Comparison of ENCODE assay signal across 9 mouse cellular contexts in genomic region chr10:84631182-84631581, GRCm38 (mm10). TPM values are rescaled to one million over a fixed set of nuclear protein-coding genes. Genes with fewer than 3 reads are reported as not detected.
A peak's percentile ranks its signal among the peaks of the same experiment; 100 is the strongest.
DNase-seq lines count a peak whose midpoint lies in the region; ATAC-seq and TF ChIP-seq lines count a peak whose summit lies in the region.
"Had no signal": no experiment of that assay in that cellular context is flagged by ENCODE, and none has a peak within 500 bp of the region (broad histone marks: within the 10 kb centered on the region; RNA-seq: fewer than 3 reads in every experiment).

No protein-coding gene starts in this region.

- TF ChIP-seq CTCF in heart, adult 2 months (IDR thresholded peaks at IDR 0.05), result peak; percentile 61
- TF ChIP-seq CTCF in spleen, adult 2 months (IDR thresholded peaks at IDR 0.05; ENCODE audit: extremely low read depth, insufficient read depth, insufficient read length, insufficient replicate concordance), result peak; percentile 27; the same call in 1 of the 2 replicates

- intact Hi-C loops in heart, adult 2 months (cut with DNase I), result no loop called here

- no peak for TF ChIP-seq POLR2A in heart, adult 2 months (IDR thresholded peaks at IDR 0.05; ENCODE audit: insufficient read depth, low read depth, low read length)
- TF ChIP-seq POLR2A in spleen, adult 2 months (IDR thresholded peaks at IDR 0.05; ENCODE audit: low read depth, low read length), result no peak

- no peaks in the 10 kb centered on the region for H3K9me3 ChIP-seq in embryonic facial prominence, embryonic 11.5 days (replicated peaks; ENCODE audit: control insufficient read depth, low read length)
- H3K9me3 ChIP-seq: limb, embryonic 12.5 days had no signal

- 70% methylated on average over 5 of the region's 5 CpGs for WGBS in heart, adult 2 months
- 68% methylated on average over 5 of the region's 5 CpGs for WGBS in spleen, adult 2 months
- 58% methylated on average over 5 of the region's 5 CpGs for WGBS in embryonic facial prominence, embryonic 11.5 days

- no peaks in the 10 kb centered on the region for H3K4me1 ChIP-seq in heart, adult 2 months (ENCODE audit: control insufficient read depth, insufficient read depth, low read length)
- peaks cover 4% of the 10 kb centered on the region; the same call in 1 of the 2 replicates for H3K4me1 ChIP-seq in spleen, adult 2 months (ENCODE audit: control insufficient read depth, insufficient read depth, insufficient read length)
- no peaks in the 10 kb centered on the region for H3K4me1 ChIP-seq in embryonic facial prominence, embryonic 11.5 days (ENCODE audit: control insufficient read depth, insufficient read depth, low read length)
- H3K4me1 ChIP-seq: limb, embryonic 12.5 days had no signal

- TF ChIP-seq EP300 in heart, adult 2 months (IDR thresholded peaks at IDR 0.05; ENCODE audit: insufficient read depth, low read depth, low read length), result no peak

- no peaks in the 10 kb centered on the region for H3K27me3 ChIP-seq in heart, adult 2 months (ENCODE audit: control insufficient read depth, insufficient read depth, low read length)
- H3K27me3 ChIP-seq in spleen, adult 2 months (ENCODE audit: control insufficient read depth, insufficient read depth, low read length), result no peaks in the 10 kb centered on the region
- H3K27me3 ChIP-seq in embryonic facial prominence, embryonic 11.5 days (ENCODE audit: control insufficient read depth, insufficient read depth, low read length), result no peaks in the 10 kb centered on the region
- H3K27me3 ChIP-seq: limb, embryonic 12.5 days had no signal

- no peak for ATAC-seq in embryonic facial prominence, embryonic 11.5 days (replicated peaks; ENCODE audit: insufficient number of reproducible peaks, low FRiP score, low TSS enrichment, low read depth)
- peak; percentile 90 for ATAC-seq in megakaryocyte-erythroid progenitor cell, adult 5-6 weeks (replicated peaks; ENCODE audit: low FRiP score, low TSS enrichment, poor library complexity, severe bottlenecking)

- H3K79me2 ChIP-seq in heart, adult 2 months (replicated peaks; ENCODE audit: control insufficient read depth, insufficient read depth, low read length), result no peaks in the 10 kb centered on the region

- H3K27ac ChIP-seq in heart, adult 2 months, result no peak overlapping the region
- no peak overlapping the region for H3K27ac ChIP-seq in spleen, adult 2 months (ENCODE audit: insufficient read depth, low read length)
- no peak overlapping the region for H3K27ac ChIP-seq in embryonic facial prominence, embryonic 11.5 days (replicated peaks; ENCODE audit: low read depth, low read length)
- H3K27ac ChIP-seq: limb, embryonic 12.5 days had no signal

- no peak overlapping the region for H3K4me3 ChIP-seq in heart, adult 2 months
- no peak overlapping the region for H3K4me3 ChIP-seq in spleen, adult 2 months (ENCODE audit: extremely low read depth, insufficient read depth, insufficient read length)
- no peak overlapping the region for H3K4me3 ChIP-seq in embryonic facial prominence, embryonic 11.5 days (ENCODE audit: low read depth, low read length)
- H3K4me3 ChIP-seq: limb, embryonic 12.5 days had no signal

- H3K36me3 ChIP-seq in heart, adult 2 months (ENCODE audit: control insufficient read depth, insufficient read depth, low read length), result no peaks in the 10 kb centered on the region
- peaks cover 11% of the 10 kb centered on the region for H3K36me3 ChIP-seq in spleen, adult 2 months (ENCODE audit: control insufficient read depth, insufficient read depth, low read length)
- H3K36me3 ChIP-seq in embryonic facial prominence, embryonic 11.5 days (replicated peaks; ENCODE audit: control insufficient read depth, insufficient read depth, low read depth, low read length), result no peaks in the 10 kb centered on the region; the same call in 1 of the 2 replicates

- no peak overlapping the region for H3K4me2 ChIP-seq in embryonic facial prominence, embryonic 11.5 days (ENCODE audit: low read depth, low read length)
- H3K4me2 ChIP-seq: limb, embryonic 12.5 days had no signal

- DNase-seq in heart, adult 2 months, result no peak
- no peak for DNase-seq in heart, adult 11 months
- peak; percentile 19 to 44 for DNase-seq in spleen, adult 2 months (ENCODE audit: low read depth in 1 of 2, low spot score in 2 of 2)
- no peak for DNase-seq in spleen, adult 12 weeks (ENCODE audit: low spot score)
- peak; percentile 63 for DNase-seq in embryonic facial prominence, embryonic 11.5 days (ENCODE audit: low spot score)
- no peak for DNase-seq in ovary, postnatal 14 days (ENCODE audit: low spot score)
- no peak for DNase-seq in layer of hippocampus, postnatal 36 days

- H3K9ac ChIP-seq in heart, adult 2 months (ENCODE audit: low read depth, low read length), result no peak overlapping the region
- no peak overlapping the region for H3K9ac ChIP-seq in embryonic facial prominence, embryonic 11.5 days (replicated peaks; ENCODE audit: low read length)
- H3K9ac ChIP-seq: limb, embryonic 12.5 days had no signal

RNA-seq across cellular contexts. Expression of gene Polr3b, which starts 9.1 kb away (rescaled TPM):
- 10 to 100 TPM in 1 of 2 experiments, 1 to 10 TPM in 1; 8.9 to 10.9 TPM for total RNA-seq in heart, adult 2 months (2021)
- 3.0 and 5.1 TPM in 2 replicates for polyA plus RNA-seq in heart, adult 2 months (2012; rRNA removed)
- polyA plus RNA-seq in spleen, adult 2 months (2012; rRNA removed), result 4.5 and 4.8 TPM in 2 replicates
- polyA plus RNA-seq in embryonic facial prominence, embryonic 11.5 days (2014; fragmentation: Nextera tagmentation; extraction: Ambion mirVana), result 19.6 and 20.1 TPM in 2 replicates
- total RNA-seq in megakaryocyte-erythroid progenitor cell, adult 5-6 weeks (2014; fragmentation: Nextera tagmentation), result 34.2 and 36.6 TPM in 2 replicates
- 63.5 and 82.4 TPM in 2 replicates for total RNA-seq in megakaryocyte-erythroid progenitor cell, adult 5-6 weeks (2017)
- total RNA-seq in layer of hippocampus, postnatal 36 days (2021), result 10 to 100 TPM; 14.2 to 16.0 TPM

RNA-seq across cellular contexts. Expression of gene Tcp11l2, which starts 54.8 kb away (rescaled TPM):
- 100 to 1,000 TPM; 118 to 157 TPM for total RNA-seq in heart, adult 2 months (2021)
- polyA plus RNA-seq in heart, adult 2 months (2012; rRNA removed), result 129 and 204 TPM in 2 replicates
- 81.2 and 103 TPM in 2 replicates for polyA plus RNA-seq in spleen, adult 2 months (2012; rRNA removed)
- 8.5 and 9.7 TPM in 2 replicates for polyA plus RNA-seq in embryonic facial prominence, embryonic 11.5 days (2014; fragmentation: Nextera tagmentation; extraction: Ambion mirVana)
- 7.1 and 10.1 TPM in 2 replicates for total RNA-seq in megakaryocyte-erythroid progenitor cell, adult 5-6 weeks (2014; fragmentation: Nextera tagmentation)
- total RNA-seq in megakaryocyte-erythroid progenitor cell, adult 5-6 weeks (2017), result 10.4 and 13.7 TPM in 2 replicates
- total RNA-seq in layer of hippocampus, postnatal 36 days (2021), result 10 to 100 TPM; 28.4 to 31.1 TPM

Comparison
In these comparisons a context has a peak if more than half of its experiments do, and no peak if none do; other contexts are left out.
1. DNase-seq: peak in spleen, adult 2 months (2 of 2) and embryonic facial prominence, embryonic 11.5 days (single experiment); none in heart, adult 2 months (0 of 2), heart, adult 11 months (single experiment), spleen, adult 12 weeks (single experiment), ovary, postnatal 14 days (single experiment) and layer of hippocampus, postnatal 36 days (0 of 2).